Mouse (Mus musculus) liver, embryonic 12.5 days (tissue): ENCODE measurements around the gene Arhgef15. TPM values are rescaled to one million over a fixed set of nuclear protein-coding genes. Genes with fewer than 3 reads are reported as not detected.
"Not testable (repeated sequence)": the region's sequence is repeated elsewhere in the genome, so short reads cannot be mapped to it uniquely, and the experiment has no call there.

Experiments used
- ATAC-seq: fragments of 200-750 bp; cut with Nextera tagmentation; 2 replicates; pipeline ENCODE4 v1.8.0; 2017; ENCODE audit warnings: moderate number of reproducible peaks, mild to moderate bottlenecking, moderate library complexity
- H3K27ac ChIP-seq: fragments of 300-500 bp; sonication (generic); 2 replicates; pipeline ENCODE4 v1.5.1; 2016; ENCODE audit warnings: mild to moderate bottlenecking
- H3K27me3 ChIP-seq: fragments of 300-500 bp; sonication (generic); replicated peaks from 2 replicates; pipeline ENCODE4 v1.6.1; 2016; ENCODE audit warnings: mild to moderate bottlenecking, moderate library complexity
- H3K36me3 ChIP-seq: fragments of 300-500 bp; sonication (generic); 2 replicates; pipeline ENCODE4 v1.6.1; 2016; ENCODE audit warnings: mild to moderate bottlenecking, moderate library complexity
- H3K4me1 ChIP-seq: fragments of 300-500 bp; sonication (generic); 2 replicates; pipeline ENCODE4 v1.6.1; 2016
- H3K4me2 ChIP-seq: fragments of 300-500 bp; sonication (generic); 2 replicates; pipeline ENCODE4 v1.6.1; 2016; ENCODE audit warnings: mild to moderate bottlenecking, moderate library complexity
- H3K4me3 ChIP-seq: fragments of 300-500 bp; sonication (generic); 2 replicates; pipeline ENCODE4 v1.5.1; 2016; ENCODE audit warnings: mild to moderate bottlenecking, moderate library complexity
- H3K9ac ChIP-seq: fragments of 300-500 bp; sonication (generic); 2 replicates; pipeline ENCODE4 v1.6.1; 2016; ENCODE audit warnings: mild to moderate bottlenecking, moderate library complexity
- H3K9me3 ChIP-seq: fragments of 300-500 bp; sonication (generic); replicated peaks from 2 replicates; pipeline ENCODE4 v1.6.1; 2016; ENCODE audit warnings: mild to moderate bottlenecking, moderate library complexity
- WGBS: fragments of 180-500 bp; shearing (Covaris S2); methylation state at CpG from one replicate; pipeline ENCODE4 v1.1.7; 2016; ENCODE audit not compliant: insufficient replicate concordance; 5-methylcytosine and 5-hydroxymethylcytosine counted together
- polyA plus RNA-seq: library from polyadenylated mRNA; unstranded; fragments of >200 nt; fragmentation: Nextera tagmentation; extraction: Ambion mirVana; gene quantifications from 2 replicates; pipeline ENCODE4 v1.2.1, GENCODE M21; 2016

The Arhgef15 gene
- 2.9 and 3.0 TPM in 2 replicates for polyA plus RNA-seq

DNA sequence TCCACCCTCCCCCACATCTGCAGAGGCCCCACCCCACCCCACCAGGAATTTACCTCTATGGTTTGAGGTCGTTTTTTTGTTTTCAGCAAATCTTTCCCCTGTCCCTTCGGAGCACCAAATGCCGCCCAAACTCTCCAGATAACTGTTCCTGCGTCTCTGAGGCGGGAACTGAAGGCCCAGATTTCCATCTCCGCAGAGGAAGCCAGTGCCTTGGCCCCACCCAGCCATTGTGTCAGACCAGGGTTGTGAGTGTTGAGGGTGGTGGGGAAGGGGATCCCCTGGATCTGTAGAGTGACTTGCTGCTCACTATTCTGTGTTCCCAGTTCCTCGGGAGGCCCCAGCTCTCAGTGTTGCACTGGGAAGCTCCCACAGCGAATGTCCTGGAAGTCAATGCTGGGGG, at the start of gene Arhgef15:
Gene Arhgef15, minus strand, starts transcription at position 173 of the 400 bp plus-strand sequence.
- Histone ChIP-seq H3K4me3 (0 out of 2 replicates have a peak within 1 kb of the TSS, but pooled peaks have one; percentile 14), H3K4me2 (no peak within 1 kb of the TSS; the same call in 1 of the 2 replicates)
- WGBS = 26% methylated on average over 8 of the region's 8 CpGs

DNA sequence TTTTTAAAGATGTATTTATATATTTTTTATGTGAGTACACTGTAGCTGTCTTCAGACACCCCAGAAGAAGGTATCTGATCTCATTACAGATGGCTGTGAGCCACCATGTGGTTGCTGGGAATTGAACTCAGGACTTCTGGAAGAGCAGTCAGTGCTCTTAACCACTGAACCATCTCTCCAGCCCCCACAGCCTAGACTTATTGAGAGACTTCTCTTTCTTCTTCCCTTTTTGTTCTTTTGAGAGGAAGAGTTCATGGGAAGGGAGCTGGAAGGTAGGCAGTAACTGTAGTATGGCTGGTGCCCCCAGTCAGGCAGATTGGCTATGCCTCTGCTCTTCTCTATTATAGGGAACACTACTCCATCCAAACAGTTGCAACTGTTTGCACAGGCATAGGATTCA, 49.3 kb upstream of the Arhgef15 start:
- H3K36me3 ChIP-seq = peaks cover 35% of the 10 kb centered on the region
- H3K4me2 ChIP-seq = peak overlapping the region; percentile 87
- H3K9me3 ChIP-seq, H3K27ac ChIP-seq, ATAC-seq, H3K27me3 ChIP-seq: not testable (repeated sequence)
- H3K4me3 ChIP-seq = peak overlapping the region; percentile 69; the same call in 1 of the 2 replicates
- H3K9ac ChIP-seq = peak overlapping the region; percentile 70
- peaks cover 64% of the 10 kb centered on the region for H3K4me1 ChIP-seq

More for the DNA sequence above, at the start of gene Arhgef15:
- Histone ChIP-seq H3K36me3 (no peaks in the 10 kb centered on the region), H3K4me1 (peaks cover 22% of the 10 kb centered on the region), H3K9me3 (no peaks in the 10 kb centered on the region), H3K9ac (no peak within 1 kb of the TSS; the same call in 1 of the 2 replicates), H3K27ac (no peak within 1 kb of the TSS), H3K27me3 (peaks cover 66% of the 10 kb centered on the region)
- ATAC-seq = no peak

GRCm38 (mm10) chr11:69005193-69005592, 47.9 kb upstream of the Arhgef15 start:
- no peak overlapping the region for H3K4me3 ChIP-seq
- WGBS = 44% methylated on average over 7 of the region's 7 CpGs
- peak overlapping the region; percentile 27 for H3K9ac ChIP-seq
- no peaks in the 10 kb centered on the region for H3K9me3 ChIP-seq
- H3K27me3 ChIP-seq = no peaks in the 10 kb centered on the region
- H3K36me3 ChIP-seq = peaks cover 49% of the 10 kb centered on the region
- peaks cover 50% of the 10 kb centered on the region for H3K4me1 ChIP-seq
- peak overlapping the region; percentile 77 for H3K27ac ChIP-seq
- H3K4me2 ChIP-seq = peak overlapping the region; percentile 47
- ATAC-seq = peak; percentile 79

GRCm38 (mm10) chr11:69003592-69003991, 46.3 kb upstream of the Arhgef15 start:
- no peak overlapping the region for H3K27ac ChIP-seq
- no peaks in the 10 kb centered on the region for H3K9me3 ChIP-seq
- no peak overlapping the region for H3K4me2 ChIP-seq
- H3K27me3 ChIP-seq = no peaks in the 10 kb centered on the region
- WGBS = 62% methylated on average over 4 of the region's 4 CpGs
- peaks cover 43% of the 10 kb centered on the region for H3K4me1 ChIP-seq
- no peak for ATAC-seq
- no peak overlapping the region for H3K9ac ChIP-seq
- no peak overlapping the region for H3K4me3 ChIP-seq
- H3K36me3 ChIP-seq = peaks cover 65% of the 10 kb centered on the region

DNA sequence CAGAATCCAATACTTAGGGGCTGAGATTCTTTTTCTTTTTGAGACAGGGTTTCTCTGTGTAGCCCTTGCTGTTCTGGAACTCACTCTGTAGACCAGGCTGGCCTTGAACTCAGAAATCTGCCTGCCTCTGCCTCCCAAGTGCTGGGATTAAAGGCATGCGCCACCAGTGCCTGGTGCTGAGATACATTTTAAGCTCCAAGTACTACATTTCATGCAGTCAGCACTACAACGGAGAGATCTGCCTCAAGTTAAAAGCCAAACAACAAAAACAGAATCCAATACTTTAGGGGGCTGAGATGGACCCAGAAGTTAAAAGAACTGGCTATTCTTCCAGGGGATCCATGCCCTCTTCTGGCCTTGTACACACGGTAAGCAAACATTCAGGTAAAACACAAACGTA, 45.5 kb upstream of the Arhgef15 start:
- not testable (repeated sequence) for H3K4me3 ChIP-seq

DNA sequence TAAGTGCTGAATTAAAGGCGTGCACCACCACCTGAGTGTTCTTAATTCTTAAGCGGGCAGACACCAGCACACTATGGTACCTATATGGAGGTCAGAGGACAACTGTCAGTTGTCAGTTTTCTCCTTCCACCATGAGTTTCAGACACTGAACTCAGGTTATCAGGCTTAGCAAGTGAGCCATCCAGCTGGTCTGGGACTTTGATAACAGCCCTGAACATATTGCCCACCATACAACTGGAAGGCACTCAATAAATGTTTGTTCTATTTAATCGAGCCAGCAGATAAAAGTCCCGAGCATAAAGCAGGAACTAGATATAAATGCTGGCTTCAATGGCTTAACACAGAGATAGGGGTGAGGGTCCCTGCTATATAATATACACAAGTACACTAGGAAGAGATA, 39.8 kb upstream of the Arhgef15 start:
- Histone ChIP-seq H3K27me3 (no peaks in the 10 kb centered on the region), H3K27ac (no peak overlapping the region), H3K36me3 (peaks cover 98% of the 10 kb centered on the region), H3K4me1 (peaks cover 10% of the 10 kb centered on the region), H3K4me3 (no peak overlapping the region), H3K9ac (no peak overlapping the region), H3K4me2 (no peak overlapping the region), H3K9me3 (no peaks in the 10 kb centered on the region)
- no peak for ATAC-seq
- whole genome bisulfite sequencing = 65% methylated on average over 4 of the region's 4 CpGs

More for the DNA sequence above, 45.5 kb upstream of the Arhgef15 start:
- not testable (repeated sequence) for H3K9me3 ChIP-seq, ATAC-seq, H3K27ac ChIP-seq, H3K27me3 ChIP-seq, H3K4me2 ChIP-seq, H3K9ac ChIP-seq
- H3K36me3 ChIP-seq = peaks cover 73% of the 10 kb centered on the region
- H3K4me1 ChIP-seq = peaks cover 42% of the 10 kb centered on the region
- WGBS = 84% methylated on average over 4 of the region's 4 CpGs

DNA sequence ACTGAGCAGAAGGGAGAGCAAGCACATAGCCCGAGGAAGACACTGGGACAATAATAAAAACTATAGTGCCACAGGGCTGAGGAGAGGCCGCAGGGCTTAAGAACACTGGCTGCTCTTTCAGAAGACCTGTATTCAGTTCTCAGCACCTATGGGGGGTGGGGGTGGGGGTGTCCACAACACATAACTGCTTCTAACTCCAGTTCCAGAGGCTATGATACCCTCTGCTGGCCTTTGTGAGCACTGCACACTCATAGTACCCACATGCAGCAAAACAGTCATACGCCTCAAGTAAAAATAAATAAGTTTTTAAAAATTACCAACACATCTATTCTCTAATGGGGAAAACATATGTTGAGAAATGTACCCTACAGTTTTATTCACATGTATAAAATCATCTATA, 37.1 kb upstream of the Arhgef15 start:
- no peaks in the 10 kb centered on the region for H3K27me3 ChIP-seq
- peaks cover 10% of the 10 kb centered on the region for H3K4me1 ChIP-seq
- ATAC-seq = no peak
- H3K27ac ChIP-seq = no peak overlapping the region
- no peak overlapping the region for H3K4me3 ChIP-seq
- H3K9me3 ChIP-seq = no peaks in the 10 kb centered on the region
- H3K4me2 ChIP-seq = no peak overlapping the region
- peaks cover 98% of the 10 kb centered on the region for H3K36me3 ChIP-seq
- no peak overlapping the region for H3K9ac ChIP-seq
- 83% methylated on average over 3 of the region's 3 CpGs for WGBS

DNA sequence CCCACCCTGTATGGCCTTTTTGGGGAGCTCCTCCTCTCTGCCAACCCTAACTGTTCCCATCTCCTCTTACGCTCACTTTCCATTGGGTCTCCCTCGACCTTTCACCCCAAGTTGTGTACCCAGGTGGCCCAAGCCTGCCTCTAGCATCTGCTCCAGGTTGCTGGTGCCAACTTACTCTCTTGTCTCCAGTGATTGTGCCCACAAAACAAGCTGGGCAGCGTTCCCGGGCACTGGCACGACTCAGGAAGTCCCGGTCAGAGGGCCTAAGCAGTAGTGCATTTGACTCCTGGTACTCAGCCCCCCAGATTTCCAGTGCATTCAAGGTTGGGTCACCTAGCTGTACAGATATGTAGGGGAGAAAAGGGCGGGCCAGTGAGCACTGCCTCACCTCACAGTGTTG, 35.8 kb upstream of the Arhgef15 start:
- Histone ChIP-seq H3K9me3 (no peaks in the 10 kb centered on the region), H3K4me2 (no peak overlapping the region), H3K4me1 (peaks cover 10% of the 10 kb centered on the region), H3K27ac (no peak overlapping the region), H3K9ac (no peak overlapping the region), H3K4me3 (no peak overlapping the region), H3K36me3 (peaks cover 98% of the 10 kb centered on the region), H3K27me3 (no peaks in the 10 kb centered on the region)
- no peak for ATAC-seq
- 86% methylated on average over 7 of the region's 7 CpGs for WGBS

GRCm38 (mm10) chr11:68988341-68988740, 31.1 kb upstream of the Arhgef15 start:
- Histone ChIP-seq H3K27me3 (no peaks in the 10 kb centered on the region), H3K9ac (no peak overlapping the region), H3K27ac (no peak overlapping the region), H3K36me3 (peaks cover 82% of the 10 kb centered on the region), H3K9me3 (no peaks in the 10 kb centered on the region), H3K4me2 (no peak overlapping the region), H3K4me3 (no peak overlapping the region), H3K4me1 (no peaks in the 10 kb centered on the region)
- WGBS = 93% methylated on average over 17 of the region's 17 CpGs
- no peak for ATAC-seq

GRCm38 (mm10) chr11:68987365-68987882, 30.1 kb upstream of the Arhgef15 start:
- H3K36me3 ChIP-seq = peaks cover 73% of the 10 kb centered on the region
- ATAC-seq = no peak

GRCm38 (mm10) chr11:68982639-68983369, 25.5 kb upstream of the Arhgef15 start:
- H3K4me3 ChIP-seq = no peak overlapping the region
- peaks cover 26% of the 10 kb centered on the region for H3K36me3 ChIP-seq
- H3K9ac ChIP-seq = no peak overlapping the region
- H3K27ac ChIP-seq = no peak overlapping the region
- no peak overlapping the region for H3K4me2 ChIP-seq
- peaks cover 9% of the 10 kb centered on the region for H3K4me1 ChIP-seq
- WGBS = 28% methylated on average over 4 of the region's 4 CpGs
- ATAC-seq = no peak
- H3K9me3 ChIP-seq = no peaks in the 10 kb centered on the region
- no peaks in the 10 kb centered on the region for H3K27me3 ChIP-seq

More at GRCm38 (mm10) chr11:68987365-68987882, 30.1 kb upstream of the Arhgef15 start:
- Histone ChIP-seq H3K4me2 (no peak overlapping the region), H3K4me3 (no peak overlapping the region), H3K9ac (no peak overlapping the region), H3K27me3 (no peaks in the 10 kb centered on the region), H3K4me1 (no peaks in the 10 kb centered on the region), H3K27ac (no peak overlapping the region), H3K9me3 (no peaks in the 10 kb centered on the region)
- WGBS = 89% methylated on average over 11 of the region's 11 CpGs

- H3K4me3 ChIP-seq = no peak overlapping the region
- no peak overlapping the region for H3K27ac ChIP-seq
- no peak overlapping the region for H3K4me2 ChIP-seq
- peaks cover 8% of the 10 kb centered on the region for H3K36me3 ChIP-seq
- H3K27me3 ChIP-seq = 0 out of 2 replicates have a peak, but pooled peaks cover 3% of the 10 kb centered on the region
- no peak overlapping the region for H3K9ac ChIP-seq
- H3K9me3 ChIP-seq = no peaks in the 10 kb centered on the region
- peaks cover 9% of the 10 kb centered on the region for H3K4me1 ChIP-seq
- no peak for ATAC-seq
- WGBS = 58% methylated on average over 3 of the region's 3 CpGs
These were observed 23.6 kb upstream of the Arhgef15 start for GRCm38 (mm10) chr11:68980919-68981318.
